Mouse (Mus musculus): Measurements from ENCODE around the gene Hectd4. TPM values are rescaled to one million over a fixed set of nuclear protein-coding genes. Genes with fewer than 3 reads are reported as not detected.

Hectd4 gene
- polyA plus RNA-seq, 1 experiment from 2014 or later: 3.8 TPM

DNA sequence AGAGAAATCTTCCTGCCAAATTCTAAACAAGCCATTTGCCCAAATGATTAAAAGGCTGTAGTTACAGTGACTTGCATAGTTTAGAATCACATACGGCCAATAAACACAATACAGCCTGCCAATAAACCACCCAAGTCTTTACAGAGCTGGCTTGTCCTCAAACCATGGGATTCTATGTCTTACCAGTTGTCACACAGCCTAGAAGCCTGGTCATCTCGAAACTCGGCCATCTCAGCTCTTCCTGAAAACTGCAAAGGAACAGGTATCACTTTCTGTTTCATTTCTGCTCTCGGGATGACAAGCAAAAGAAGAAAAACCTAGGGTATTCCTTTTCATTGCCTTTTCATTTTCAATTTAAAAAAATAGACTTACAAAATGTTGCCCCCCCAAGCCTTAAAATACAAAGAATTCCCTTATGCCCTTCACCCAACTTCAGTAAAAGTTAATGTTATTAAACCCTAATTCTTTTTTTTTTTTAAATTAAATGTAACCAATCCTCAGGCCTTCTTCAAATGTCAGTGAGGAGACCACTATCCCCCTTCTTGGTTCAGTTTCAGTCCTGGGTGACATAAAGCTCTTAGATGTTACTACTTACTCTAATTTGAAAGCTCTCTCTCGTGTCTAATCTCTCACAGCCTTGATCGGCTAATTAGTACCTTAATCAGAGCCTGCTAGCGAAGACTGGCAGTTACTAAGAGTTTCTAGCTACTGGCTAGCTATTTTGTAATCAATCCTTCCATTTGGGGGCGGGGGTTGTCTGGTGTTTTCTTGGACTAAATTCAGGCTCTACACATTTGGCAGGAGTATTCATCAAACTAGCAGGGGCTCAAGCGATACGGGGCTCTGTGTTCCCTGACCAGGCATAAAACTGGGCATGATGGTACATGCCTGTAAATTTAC lies 164.1 kb downstream of the Hectd4 start:
- peaks cover 22% of the 10 kb centered on the region for H3K36me3 ChIP-seq (ENCODE audit: insufficient read depth, low read length)
- no peaks in the 10 kb centered on the region for H3K9me3 ChIP-seq (ENCODE audit: low read length)
- H3K9ac ChIP-seq (replicated peaks; ENCODE audit: low read length): peak overlapping the region; percentile 85
- H3K4me1 ChIP-seq (ENCODE audit: insufficient read depth, low read length): peaks cover 15% of the 10 kb centered on the region; the same call in 1 of the 2 replicates
- peak overlapping the region; percentile 71 for H3K4me3 ChIP-seq (ENCODE audit: low read length)
- H3K27ac ChIP-seq (ENCODE audit: low read length): no peak overlapping the region
- WGBS: 47% methylated on average over 10 of the region's 10 CpGs
- no peaks in the 10 kb centered on the region; the same call in 1 of the 2 replicates for H3K27me3 ChIP-seq (ENCODE audit: insufficient read depth, low read length)
- no peak for ATAC-seq (ENCODE audit: low FRiP score, low TSS enrichment)
- peak overlapping the region; percentile 78 for H3K4me2 ChIP-seq (replicated peaks; ENCODE audit: low read depth, low read length)

DNA sequence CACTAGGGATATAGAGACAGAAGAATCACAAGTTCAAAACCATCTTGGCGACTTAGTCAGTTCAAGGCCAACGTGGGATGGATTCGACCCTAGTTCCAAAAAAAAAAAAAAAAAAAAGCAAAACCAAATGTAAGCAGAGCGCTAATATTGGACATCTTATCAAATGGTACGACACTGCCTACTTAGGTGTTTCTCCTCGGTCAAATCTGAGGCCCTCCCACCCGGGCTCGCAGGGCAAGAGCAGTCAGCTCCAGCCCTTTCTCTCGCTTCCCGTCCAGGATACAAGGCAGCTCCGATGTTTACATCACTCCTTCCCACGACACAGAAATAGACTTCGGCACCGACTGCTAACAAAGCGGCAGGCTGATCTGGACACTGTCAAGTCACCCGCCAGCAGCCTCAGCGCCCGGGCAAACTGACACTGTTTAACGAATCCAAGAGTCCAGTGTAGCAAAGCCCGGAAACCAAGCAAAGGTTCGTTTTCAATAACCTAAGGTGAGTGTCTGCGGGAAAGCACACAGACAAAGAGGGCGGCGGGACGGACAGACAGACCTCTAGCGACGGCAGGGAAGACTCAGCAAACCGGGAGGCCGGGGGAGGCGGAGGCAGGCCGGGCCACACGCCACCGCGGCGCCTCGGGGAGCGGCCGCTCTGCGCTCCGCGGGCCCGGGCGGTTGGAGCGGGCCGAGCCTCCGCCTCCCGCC lies 164.9 kb downstream of the Hectd4 start:
- H3K9ac ChIP-seq (replicated peaks; ENCODE audit: low read length): peak overlapping the region; percentile 85
- peaks cover 15% of the 10 kb centered on the region; the same call in 1 of the 2 replicates for H3K4me1 ChIP-seq (ENCODE audit: insufficient read depth, low read length)
- peak overlapping the region; percentile 71 for H3K4me3 ChIP-seq (ENCODE audit: low read length)
- H3K4me2 ChIP-seq (replicated peaks; ENCODE audit: low read depth, low read length): peak overlapping the region; percentile 78
- H3K9me3 ChIP-seq (ENCODE audit: low read length): no peaks in the 10 kb centered on the region
- peak overlapping the region; percentile 85 for H3K27ac ChIP-seq (ENCODE audit: low read length)
- 2% methylated on average over 44 of the region's 47 CpGs for WGBS
- ATAC-seq (ENCODE audit: low FRiP score, low TSS enrichment): peak; percentile 77
- H3K27me3 ChIP-seq (ENCODE audit: insufficient read depth, low read length): no peaks in the 10 kb centered on the region; the same call in 1 of the 2 replicates
- H3K36me3 ChIP-seq (ENCODE audit: insufficient read depth, low read length): peaks cover 16% of the 10 kb centered on the region

DNA sequence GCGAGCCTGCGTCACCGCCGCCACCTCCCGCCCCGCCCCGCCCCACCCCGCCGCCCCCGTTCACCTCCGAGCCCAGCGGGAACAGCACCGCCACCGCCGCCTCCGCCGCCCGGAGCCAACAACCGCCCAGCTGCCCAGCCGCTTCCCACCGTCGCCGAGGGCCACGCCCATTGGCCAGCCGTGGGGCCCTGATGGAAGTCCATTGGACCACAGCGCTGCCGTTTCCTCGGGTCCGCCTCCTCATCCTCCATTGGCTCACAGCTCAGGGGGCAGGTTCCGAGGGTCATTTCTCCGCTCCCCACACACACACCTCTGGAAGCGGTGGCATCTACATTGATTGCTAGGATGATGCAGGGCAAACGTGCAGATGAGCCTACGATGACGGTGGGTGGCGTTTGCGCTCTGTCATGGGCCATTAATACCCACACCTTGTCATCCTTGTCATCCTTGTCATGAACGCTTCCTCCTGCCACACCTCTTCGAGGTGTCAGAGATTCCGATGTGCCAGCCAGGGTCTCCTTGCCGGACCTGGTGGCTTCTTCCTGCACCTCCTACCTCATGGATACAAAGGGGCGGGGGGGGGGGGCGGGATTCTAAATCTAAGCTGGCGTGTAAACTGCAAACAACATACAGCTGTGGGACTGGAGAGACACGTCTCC lies 165.6 kb downstream of the Hectd4 start, which contains the start of gene Trafd1:
Trafd1 (minus strand) TSS at position 172 of the 659 bp plus-strand sequence.
- peak; percentile 98 for ATAC-seq (ENCODE audit: low FRiP score, low TSS enrichment)
- WGBS: under 1% methylated on average over 43 of the region's 45 CpGs

DNA sequence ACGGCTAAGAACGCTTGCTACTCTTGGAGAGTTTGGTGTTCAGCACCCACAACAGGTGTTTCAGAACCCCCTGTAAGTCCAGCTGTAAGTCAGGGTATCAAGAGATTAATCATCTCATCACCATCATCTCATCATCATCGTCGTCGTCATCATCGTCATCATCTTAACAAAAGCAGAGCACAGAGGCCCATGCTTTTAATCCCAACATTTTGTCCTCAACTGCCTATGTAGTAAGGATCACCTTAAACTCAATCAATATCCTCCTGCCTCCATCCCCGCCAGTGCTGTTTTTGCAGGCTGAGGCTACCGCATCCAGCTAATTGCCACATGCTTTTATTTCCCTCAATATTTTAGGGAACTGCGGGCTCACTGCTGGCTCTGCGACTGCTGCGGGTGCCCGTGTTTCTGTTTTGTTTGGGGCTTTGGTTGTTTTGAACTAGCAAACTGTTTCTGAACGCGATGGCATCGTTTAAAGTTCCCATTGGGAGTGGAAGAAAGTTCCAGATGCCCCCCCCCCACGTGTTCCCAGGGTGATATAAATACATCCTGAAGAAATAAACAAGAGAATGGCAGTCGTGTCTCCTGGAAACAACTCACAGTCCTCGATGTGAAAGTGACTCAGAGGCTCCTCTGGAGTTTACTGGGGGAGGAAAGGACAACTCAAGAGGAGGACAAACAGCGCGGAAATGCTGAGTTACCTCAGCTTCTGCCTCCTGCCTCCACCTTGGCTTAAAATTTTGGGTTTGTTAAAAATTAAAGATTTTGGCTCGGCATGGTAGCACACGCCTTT lies 166.3 kb downstream of the Hectd4 start:
- Histone ChIP-seq H3K4me1 (ENCODE audit: insufficient read depth, low read length) (peaks cover 15% of the 10 kb centered on the region; the same call in 1 of the 2 replicates), H3K9ac (replicated peaks; ENCODE audit: low read length) (peak overlapping the region; percentile 39), H3K4me2 (replicated peaks; ENCODE audit: low read depth, low read length) (peak overlapping the region; percentile 78), H3K4me3 (ENCODE audit: low read length) (peak overlapping the region; percentile 71), H3K36me3 (ENCODE audit: insufficient read depth, low read length) (peaks cover 6% of the 10 kb centered on the region), H3K27me3 (ENCODE audit: insufficient read depth, low read length) (no peaks in the 10 kb centered on the region; the same call in 1 of the 2 replicates), H3K27ac (ENCODE audit: low read length) (no peak overlapping the region), H3K9me3 (ENCODE audit: low read length) (no peaks in the 10 kb centered on the region)
- 27% methylated on average over 22 of the region's 22 CpGs for WGBS
- no peak for ATAC-seq (ENCODE audit: low FRiP score, low TSS enrichment)

More for the DNA sequence above, 165.6 kb downstream of the Hectd4 start, which contains the start of gene Trafd1:
- Histone ChIP-seq H3K27me3 (ENCODE audit: insufficient read depth, low read length) (no peaks in the 10 kb centered on the region; the same call in 1 of the 2 replicates), H3K4me3 (ENCODE audit: low read length) (peak within 1 kb of the TSS; percentile 71), H3K27ac (ENCODE audit: low read length) (peak within 1 kb of the TSS; percentile 85), H3K4me2 (replicated peaks; ENCODE audit: low read depth, low read length) (peak within 1 kb of the TSS; percentile 78), H3K4me1 (ENCODE audit: insufficient read depth, low read length) (peaks cover 15% of the 10 kb centered on the region; the same call in 1 of the 2 replicates), H3K9ac (replicated peaks; ENCODE audit: low read length) (peak within 1 kb of the TSS; percentile 85), H3K9me3 (ENCODE audit: low read length) (no peaks in the 10 kb centered on the region), H3K36me3 (ENCODE audit: insufficient read depth, low read length) (peaks cover 13% of the 10 kb centered on the region)

DNA sequence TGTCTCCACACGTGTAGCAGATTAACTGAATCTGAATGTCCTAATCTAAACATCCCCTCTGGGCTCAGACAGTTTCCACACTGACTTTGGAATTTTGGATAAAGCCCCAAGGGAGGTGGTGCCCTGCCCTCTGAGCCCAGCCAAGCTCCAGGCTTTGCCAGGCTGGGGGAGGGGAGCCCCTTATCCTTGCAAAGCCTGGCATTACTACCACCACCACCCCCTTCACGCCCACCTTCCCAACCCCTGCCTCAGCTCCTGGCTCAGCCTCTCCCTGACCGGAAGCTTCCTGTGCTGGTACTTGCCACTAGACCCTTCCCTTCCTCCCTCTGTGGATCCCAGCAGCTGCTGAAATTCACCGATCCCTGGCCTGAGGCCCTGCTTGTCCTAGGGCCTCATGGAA lies 167.1 kb downstream of the Hectd4 start:
- Histone ChIP-seq H3K27me3 (ENCODE audit: insufficient read depth, low read length) (no peaks in the 10 kb centered on the region; the same call in 1 of the 2 replicates), H3K9ac (replicated peaks; ENCODE audit: low read length) (0 out of 2 replicates have a peak overlapping the region, but pooled peaks have one; percentile 16), H3K4me3 (ENCODE audit: low read length) (no peak overlapping the region), H3K36me3 (ENCODE audit: insufficient read depth, low read length) (no peaks in the 10 kb centered on the region), H3K4me1 (ENCODE audit: insufficient read depth, low read length) (peaks cover 15% of the 10 kb centered on the region; the same call in 1 of the 2 replicates), H3K27ac (ENCODE audit: low read length) (no peak overlapping the region), H3K4me2 (replicated peaks; ENCODE audit: low read depth, low read length) (no peak overlapping the region), H3K9me3 (ENCODE audit: low read length) (no peaks in the 10 kb centered on the region)
- WGBS: 59% methylated on average over 4 of the region's 4 CpGs
- no peak for ATAC-seq (ENCODE audit: low FRiP score, low TSS enrichment)

DNA sequence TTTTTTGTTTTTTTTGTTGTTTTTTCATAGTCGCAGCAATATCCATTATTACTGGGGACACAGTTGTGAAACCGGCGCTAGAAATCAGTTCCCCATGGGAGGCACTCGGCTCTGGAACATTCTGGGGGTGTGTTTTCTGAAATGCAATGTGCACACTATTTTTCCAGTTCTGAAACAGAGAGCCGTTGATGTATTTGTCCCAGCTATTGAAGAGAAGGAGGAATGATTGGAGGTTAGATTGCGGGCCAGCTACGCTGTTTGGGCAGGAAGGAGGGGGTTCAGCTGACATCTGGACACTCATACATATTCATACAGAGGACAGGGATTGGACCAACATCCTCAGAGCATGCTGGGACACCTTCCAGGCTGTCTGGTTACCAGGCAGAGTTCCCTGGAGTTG lies 169.1 kb downstream of the Hectd4 start:
- Histone ChIP-seq H3K36me3 (ENCODE audit: insufficient read depth, low read length) (no peaks in the 10 kb centered on the region), H3K27me3 (ENCODE audit: insufficient read depth, low read length) (no peaks in the 10 kb centered on the region; the same call in 1 of the 2 replicates), H3K27ac (ENCODE audit: low read length) (no peak overlapping the region), H3K9ac (replicated peaks; ENCODE audit: low read length) (no peak overlapping the region), H3K4me1 (ENCODE audit: insufficient read depth, low read length) (peaks cover 15% of the 10 kb centered on the region; the same call in 1 of the 2 replicates), H3K9me3 (ENCODE audit: low read length) (no peaks in the 10 kb centered on the region), H3K4me2 (replicated peaks; ENCODE audit: low read depth, low read length) (no peak overlapping the region), H3K4me3 (ENCODE audit: low read length) (no peak overlapping the region)
- WGBS: 55% methylated on average over 7 of the region's 7 CpGs
- ATAC-seq (ENCODE audit: low FRiP score, low TSS enrichment): no peak

DNA sequence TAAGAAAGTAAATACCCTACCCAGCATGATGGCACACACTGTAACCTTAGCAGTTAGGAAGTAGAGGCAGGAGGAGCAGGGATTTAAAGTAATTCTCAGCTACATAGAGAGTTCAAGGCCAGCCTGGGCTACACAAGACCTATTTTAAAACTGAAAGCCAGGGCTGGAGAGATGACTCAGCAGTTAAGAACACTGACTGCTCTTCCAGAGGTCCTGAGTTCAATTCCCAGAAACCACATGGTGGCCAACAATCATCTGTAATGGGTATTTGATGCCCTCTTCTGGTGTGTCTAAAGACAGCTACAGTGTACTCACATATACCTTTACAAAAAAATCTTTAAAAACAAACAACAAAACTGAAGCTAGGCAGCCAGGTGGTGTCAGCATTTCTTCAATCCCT lies 169.7 kb downstream of the Hectd4 start:
- H3K36me3 ChIP-seq (ENCODE audit: insufficient read depth, low read length): no peaks in the 10 kb centered on the region
- no peak overlapping the region for H3K4me2 ChIP-seq (replicated peaks; ENCODE audit: low read depth, low read length)
- no peak overlapping the region for H3K9ac ChIP-seq (replicated peaks; ENCODE audit: low read length)
- H3K4me3 ChIP-seq (ENCODE audit: low read length): no peak overlapping the region
- ATAC-seq (ENCODE audit: low FRiP score, low TSS enrichment): no peak
- H3K4me1 ChIP-seq (ENCODE audit: insufficient read depth, low read length): peaks cover 9% of the 10 kb centered on the region; the same call in 1 of the 2 replicates
- no peaks in the 10 kb centered on the region; the same call in 1 of the 2 replicates for H3K27me3 ChIP-seq (ENCODE audit: insufficient read depth, low read length)
- H3K27ac ChIP-seq (ENCODE audit: low read length): no peak overlapping the region
- H3K9me3 ChIP-seq (ENCODE audit: low read length): no peaks in the 10 kb centered on the region

DNA sequence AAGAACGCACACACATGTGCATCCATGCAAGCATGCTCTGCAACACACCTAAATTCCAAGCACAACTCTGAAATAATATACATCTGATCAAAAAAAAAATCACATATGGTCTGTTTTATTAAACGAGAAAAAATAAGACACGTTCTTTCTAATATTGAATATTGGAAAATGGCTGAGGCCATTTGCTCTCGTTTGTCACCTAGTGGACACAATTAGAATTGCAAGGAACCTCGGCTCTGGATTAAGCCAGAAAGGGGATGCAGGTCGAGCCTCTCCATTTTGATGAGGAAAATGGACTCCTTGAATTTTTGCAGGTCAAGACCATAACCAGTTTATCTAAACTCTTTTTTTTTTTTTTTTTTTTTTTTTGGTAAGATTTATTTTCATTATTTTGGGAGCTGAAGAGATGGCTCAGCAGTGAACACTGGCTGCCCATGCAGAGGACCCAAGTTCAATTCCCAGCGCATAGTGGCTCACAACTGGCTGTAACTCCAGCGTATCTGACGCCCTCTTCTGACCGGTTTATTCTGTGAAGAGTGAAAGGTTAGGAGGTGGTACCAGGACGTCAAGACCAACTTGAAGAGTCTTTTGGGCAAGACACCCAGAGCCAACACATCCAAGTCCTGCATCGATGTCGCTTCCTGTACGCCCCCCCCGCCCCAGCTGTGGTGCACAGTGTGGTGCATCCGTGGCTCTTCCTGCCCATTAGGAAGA lies 172.8 kb downstream of the Hectd4 start:
- no peaks in the 10 kb centered on the region for H3K36me3 ChIP-seq (ENCODE audit: insufficient read depth, low read length)
- no peak overlapping the region for H3K9ac ChIP-seq (replicated peaks; ENCODE audit: low read length)
- 59% methylated on average over 16 of the region's 16 CpGs for WGBS
- no peak overlapping the region for H3K27ac ChIP-seq (ENCODE audit: low read length)
- no peak overlapping the region for H3K4me3 ChIP-seq (ENCODE audit: low read length)
- peaks cover 6% of the 10 kb centered on the region; the same call in 1 of the 2 replicates for H3K4me1 ChIP-seq (ENCODE audit: insufficient read depth, low read length)
- no peak overlapping the region for H3K4me2 ChIP-seq (replicated peaks; ENCODE audit: low read depth, low read length)
- no peaks in the 10 kb centered on the region for H3K9me3 ChIP-seq (ENCODE audit: low read length)
- ATAC-seq (ENCODE audit: low FRiP score, low TSS enrichment): no peak
- H3K27me3 ChIP-seq (ENCODE audit: insufficient read depth, low read length): no peaks in the 10 kb centered on the region

All from kidney, embryonic 16.5 days (tissue).